Mouse (Mus musculus) layer of hippocampus, adult 9-10 months (tissue): ENCODE data around the gene E430018J23Rik.
"Not testable (repeated sequence)": the region's sequence is repeated elsewhere in the genome, so short reads cannot be mapped to it uniquely, and the experiment has no call there.

ENCODE experiments used
- DNase-seq: peaks from one replicate; pipeline ENCODE4 v3.0.0; 2022; ENCODE audit warnings: low spot score

E430018J23Rik gene

DNA sequence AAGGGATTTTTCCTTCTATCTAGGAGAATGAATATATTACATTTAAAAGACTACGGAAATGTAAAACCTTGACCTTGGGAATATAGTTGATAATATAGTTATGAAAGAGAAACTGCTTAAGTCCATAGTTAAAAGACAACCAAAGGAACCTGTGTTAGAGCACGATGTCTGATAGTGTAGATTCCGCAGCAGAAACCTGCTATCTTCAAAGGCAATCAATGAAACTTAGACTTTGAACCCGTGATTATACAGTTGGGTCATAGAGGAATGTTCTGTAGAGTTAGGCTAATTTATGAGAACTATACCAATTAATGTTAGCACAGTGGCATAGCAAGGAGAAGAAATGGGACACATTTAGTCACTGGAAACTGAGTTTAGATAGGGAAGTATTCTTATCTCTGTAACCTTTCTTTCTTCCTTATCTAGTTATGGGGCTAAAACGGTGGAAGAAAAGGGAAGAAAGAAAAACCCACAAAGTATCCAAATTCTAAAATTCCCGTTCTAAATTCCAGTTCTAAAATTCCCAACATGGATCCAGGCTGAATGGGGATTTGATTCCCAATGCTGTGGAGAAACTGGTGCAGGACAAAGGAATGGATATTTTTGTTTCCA lies 15.0 kb downstream of the E430018J23Rik start:
- DNase-seq: no peak

DNA sequence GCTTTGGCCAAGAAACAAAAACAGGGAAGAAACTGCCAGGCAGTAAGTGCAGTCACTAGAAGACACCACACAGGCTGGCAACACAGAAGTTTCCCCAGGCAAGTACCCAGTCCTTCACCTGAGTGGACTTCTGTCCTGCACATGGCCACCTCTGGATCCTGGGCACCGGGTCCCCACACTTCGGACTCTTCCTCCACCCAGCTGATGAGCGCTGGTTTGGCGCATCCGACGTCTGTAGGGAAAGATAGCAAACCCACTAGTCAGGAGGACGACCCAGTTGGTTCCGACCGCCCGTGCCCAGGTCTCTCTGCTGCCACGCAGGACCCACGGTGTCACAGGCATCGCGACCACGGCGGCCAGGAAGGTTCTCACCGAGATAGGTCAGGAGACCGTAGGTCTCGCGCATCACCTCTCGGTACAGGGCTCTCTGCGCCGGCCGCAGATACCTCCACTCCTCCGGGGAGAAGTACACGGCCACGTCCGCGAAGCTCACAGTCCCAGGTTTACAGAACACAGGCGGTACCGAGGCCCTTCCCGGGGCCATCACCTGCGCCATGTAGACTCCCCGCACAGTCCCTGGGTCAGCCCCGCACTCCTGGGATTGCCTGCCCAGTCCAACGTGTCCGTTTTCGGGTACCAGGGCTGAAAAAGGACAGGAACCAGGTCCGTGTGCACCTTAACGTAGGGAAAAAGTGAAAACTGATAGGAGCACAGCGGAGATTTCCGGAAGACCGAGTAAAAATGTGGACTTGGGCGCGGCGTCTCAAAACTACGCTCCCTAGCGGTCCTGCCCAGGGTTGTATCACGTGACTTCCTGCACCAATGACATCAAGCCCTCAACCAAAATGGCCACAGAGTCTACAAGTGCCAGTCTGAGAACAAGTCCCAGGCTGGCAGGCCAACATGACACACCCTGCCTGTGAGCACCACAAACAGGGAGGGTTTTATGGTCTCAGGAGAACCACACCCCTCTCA lies 17.9 kb downstream of the E430018J23Rik start, which contains the start of gene Zfp747:
Zfp747 (minus strand) TSS at position 780 of the 975 bp plus-strand sequence.
- DNase-seq: peak; percentile 96

DNA sequence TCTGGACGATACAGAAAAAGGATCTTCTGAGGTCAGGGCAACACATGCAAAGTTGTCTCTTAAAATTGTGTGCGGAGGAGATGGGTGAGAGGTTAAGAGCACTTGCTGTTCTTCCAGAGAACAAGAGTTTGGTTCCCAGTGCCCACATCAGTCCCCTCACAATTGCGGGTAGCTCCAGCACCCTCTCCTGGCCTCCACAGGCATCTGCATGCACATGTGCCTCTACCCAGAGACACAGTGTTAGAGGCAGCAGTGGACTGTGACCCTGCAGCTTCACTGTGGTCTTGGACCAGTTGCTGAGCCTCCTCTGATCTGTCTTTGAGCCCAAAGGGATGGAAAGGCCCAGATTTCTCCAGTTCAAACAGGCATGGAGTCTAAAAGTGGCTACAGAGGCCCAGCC lies 21.6 kb downstream of the E430018J23Rik start:
- not testable (repeated sequence) for DNase-seq

DNA sequence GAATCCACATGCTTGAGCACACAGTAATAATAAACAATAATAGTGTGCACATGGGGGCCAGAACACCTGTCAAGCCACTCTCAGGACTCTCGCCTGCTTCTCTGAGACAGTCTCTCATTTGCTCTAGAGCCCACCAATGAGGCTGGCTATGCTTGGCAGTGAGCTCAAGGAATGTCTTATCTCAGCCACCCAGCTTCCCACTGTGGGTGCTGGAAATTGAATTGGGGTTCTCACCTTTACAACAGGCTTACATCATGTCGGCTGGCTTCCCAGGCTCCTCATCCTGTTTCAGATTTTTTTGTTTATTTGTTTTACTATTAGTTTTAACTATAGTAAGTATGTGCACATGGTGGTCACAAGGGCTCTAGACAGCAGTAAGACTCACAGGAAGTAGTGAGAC lies 22.2 kb downstream of the E430018J23Rik start:
- DNase-seq: no peak

DNA sequence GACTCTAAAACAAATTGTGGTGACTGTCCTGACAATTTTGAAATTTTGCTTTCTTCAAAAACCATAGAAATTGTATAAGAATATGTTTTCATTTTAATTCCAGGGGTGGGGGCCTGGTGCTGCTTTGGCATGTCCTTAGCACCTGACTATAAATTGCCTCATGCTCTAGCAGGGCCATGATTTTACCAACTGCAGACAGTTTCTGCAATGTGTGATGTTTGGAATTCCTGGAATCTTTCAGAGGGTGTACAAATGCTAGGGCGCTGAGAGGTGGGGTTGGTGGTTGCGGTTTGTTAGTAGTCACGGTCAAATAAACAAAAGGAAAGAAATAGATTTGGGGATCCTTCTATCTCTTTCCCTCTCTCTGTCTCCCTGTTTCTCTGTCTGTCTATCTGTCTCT lies 27.2 kb downstream of the E430018J23Rik start:
- no peak for DNase-seq

DNA sequence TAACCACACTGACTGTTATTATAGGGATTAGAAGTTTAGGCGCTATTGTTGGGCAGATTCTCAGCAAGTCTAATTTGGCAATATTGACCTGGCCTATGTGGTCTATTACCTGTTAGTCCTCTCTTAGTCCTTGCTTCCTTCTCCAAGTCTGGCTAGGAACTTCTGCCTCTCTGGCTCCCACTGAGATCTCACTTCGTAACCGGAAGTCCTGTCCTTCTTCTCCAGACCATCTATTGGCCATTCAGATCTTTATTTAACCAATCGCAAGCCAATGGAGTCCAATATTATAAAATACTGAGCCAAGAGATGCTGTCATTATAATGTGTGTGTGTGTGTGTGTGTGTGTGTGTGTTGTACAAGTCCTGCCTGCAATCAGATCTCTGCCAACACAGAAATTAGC lies 29.3 kb downstream of the E430018J23Rik start:
- DNase-seq: no peak

DNA sequence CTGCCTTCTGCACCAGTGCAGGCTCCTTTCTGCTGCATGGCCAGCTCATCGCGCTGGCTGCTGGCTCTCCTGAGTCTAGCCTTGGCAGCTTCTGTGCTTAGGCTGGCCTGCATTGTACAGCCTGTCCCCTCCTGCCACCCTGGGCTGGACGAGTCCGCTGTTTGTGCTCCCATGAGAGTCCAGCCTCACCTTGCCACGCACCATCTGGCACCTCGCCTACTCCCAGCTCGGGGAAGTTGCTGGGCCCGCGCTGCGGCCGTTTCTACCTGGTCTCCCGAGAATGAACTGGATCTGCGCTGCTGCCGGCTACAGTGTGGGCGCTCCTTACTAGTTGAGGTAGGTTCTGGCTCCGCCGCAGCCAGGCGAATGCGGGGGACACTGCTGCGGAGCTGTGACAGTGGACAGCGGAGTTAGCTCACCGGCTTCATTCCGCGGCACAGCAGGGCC lies 29.9 kb downstream of the E430018J23Rik start:
- DNase-seq: no peak

DNA sequence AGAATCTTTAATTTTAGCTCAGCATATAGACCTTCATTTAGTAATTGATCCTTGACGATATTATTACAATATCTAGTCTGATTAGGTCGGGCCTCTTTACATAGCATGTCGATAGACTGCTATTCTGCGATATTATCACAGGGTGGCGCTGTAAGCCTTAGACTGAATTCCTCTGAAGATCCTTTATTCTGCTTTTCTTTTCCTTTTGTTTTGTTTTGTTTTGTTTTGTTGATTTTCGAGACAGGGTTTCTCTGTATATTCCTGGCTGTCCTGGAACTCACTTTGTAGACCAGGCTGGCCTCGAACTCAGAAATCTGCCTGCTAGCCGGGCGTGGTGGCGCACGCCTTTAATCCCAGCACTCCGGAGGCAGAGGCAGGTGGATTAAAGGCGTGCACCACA lies 31.0 kb downstream of the E430018J23Rik start:
- not testable (repeated sequence) for DNase-seq

DNA sequence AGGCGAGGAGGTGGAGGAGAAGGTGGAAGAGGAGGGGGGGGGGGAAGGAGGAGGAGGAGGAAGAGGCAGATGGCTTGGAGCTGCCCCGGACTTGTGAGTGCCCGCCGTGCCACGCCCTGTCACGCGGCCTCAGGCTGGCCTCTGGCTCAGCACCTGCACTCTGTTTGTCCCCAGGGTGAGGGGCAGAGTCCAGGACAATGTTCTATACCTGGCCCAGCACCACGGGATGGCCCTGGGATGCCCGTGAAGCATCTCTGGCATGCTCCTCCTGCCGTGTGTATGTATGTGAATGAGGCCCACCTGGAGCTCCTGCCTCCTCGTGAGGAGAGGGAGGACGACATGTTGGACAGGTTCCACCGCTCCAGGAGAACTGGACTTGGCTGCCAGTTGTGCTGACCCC lies 32.0 kb downstream of the E430018J23Rik start:
- no peak for DNase-seq

DNA sequence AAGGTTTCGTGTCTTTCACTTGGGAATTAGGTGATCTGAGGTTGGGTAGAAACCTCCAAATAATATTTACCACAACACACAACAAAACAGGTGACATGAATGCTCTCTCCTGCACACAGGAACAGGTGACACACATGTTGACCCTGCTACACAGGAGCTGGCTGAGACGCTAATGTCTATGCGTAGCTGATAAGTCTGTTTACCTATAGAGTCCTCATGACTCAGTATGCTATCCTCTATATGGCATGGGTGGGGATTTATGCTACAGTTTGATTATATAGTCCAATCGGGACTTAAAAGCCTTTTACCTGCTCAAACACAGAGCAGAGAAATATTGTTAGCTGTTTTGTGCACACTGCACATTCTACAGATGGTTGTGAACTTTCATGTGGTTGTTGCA lies 33.2 kb downstream of the E430018J23Rik start:
- DNase-seq: no peak

DNA sequence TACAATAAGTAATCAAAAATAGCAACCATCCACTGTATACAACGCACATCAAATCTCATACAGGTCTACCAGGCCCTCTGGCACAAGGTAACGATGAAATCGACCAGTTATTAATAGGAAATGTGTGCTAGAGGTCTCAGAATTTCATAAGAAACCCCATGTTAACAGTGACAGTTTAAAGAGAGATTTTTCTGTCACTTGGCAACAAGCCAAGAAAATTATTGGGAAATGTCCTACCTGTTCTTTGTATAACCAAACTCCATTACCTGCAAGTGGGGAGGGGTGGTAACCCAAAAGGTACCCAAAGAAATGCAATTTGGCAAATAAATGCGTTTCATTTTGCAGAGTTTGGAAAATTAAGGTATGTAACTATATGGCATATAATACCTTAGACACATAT lies 35.0 kb downstream of the E430018J23Rik start:
- no peak for DNase-seq

DNA sequence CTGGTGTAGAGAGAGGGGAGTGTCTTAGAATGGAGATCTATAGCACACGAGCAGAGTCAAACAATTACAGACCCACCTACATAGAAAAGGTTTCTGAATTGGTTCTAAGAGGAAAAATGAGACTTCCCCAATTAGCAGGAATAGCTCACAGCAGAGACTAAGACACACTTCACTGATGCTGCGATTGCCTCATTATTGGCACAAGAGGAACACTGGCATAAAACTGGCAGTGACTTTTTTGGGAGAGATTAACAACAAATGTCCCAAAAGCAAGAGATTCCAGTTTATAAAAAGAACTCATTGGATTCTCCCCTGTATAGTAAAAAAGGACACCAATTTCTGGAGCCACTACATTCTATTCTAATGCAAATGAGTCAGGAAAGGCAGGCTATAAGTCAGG lies 35.6 kb downstream of the E430018J23Rik start:
- no peak for DNase-seq

DNA sequence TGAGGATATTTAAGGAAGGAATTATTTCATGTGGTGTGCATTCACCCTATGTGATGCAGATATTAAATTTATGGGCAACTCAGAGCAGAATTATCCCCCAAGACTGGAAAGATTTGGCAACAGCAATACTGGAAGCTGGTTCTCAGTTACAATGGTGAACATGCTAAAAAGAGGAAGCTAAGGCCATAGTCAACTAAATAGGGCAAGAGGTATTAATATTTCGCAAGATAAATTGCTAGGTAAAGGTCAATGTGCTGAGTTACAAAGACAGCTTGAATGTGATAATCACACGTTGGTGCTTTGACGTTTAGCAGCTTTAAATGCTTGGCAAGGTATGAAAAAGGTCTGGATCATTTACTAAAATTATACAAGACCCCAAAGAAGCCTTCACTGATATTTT lies 37.6 kb downstream of the E430018J23Rik start:
- DNase-seq: no peak

DNA sequence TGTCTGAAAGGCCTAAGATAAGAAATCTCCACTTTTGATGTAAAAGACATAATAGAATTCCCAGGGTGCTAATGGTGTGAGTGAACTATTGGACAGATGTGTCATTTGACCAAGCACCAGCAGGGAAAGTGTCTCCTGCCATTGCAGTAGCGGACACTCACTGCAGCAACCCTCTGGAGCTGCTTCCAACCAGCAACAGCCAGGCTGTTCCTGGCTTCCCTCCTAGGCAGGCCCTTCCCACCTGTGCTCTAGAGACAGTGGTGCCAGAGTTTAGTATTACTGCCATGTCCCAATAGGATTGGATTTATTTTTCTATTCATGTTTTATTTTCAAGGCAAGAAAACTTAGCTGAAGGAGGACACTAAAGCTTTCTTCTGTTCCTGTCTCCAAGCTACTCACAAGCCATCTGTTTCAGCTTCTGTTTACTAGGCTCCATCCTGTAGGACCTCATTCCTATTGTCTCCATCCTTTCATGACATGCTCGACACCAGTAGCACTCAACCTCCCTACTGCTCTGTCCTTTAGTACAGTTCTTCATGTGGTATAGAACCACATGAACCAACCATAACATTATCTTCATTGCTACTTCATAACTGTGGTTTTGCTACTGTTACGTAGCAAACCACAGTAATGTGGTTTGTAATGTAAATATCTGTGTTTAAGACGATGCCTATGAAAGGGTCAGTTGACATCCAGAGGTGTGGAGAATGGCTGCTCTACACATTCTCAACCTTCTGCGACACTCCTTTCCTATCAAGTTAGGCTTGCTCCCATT lies 42.0 kb downstream of the E430018J23Rik start:
- DNase-seq: no peak

DNA sequence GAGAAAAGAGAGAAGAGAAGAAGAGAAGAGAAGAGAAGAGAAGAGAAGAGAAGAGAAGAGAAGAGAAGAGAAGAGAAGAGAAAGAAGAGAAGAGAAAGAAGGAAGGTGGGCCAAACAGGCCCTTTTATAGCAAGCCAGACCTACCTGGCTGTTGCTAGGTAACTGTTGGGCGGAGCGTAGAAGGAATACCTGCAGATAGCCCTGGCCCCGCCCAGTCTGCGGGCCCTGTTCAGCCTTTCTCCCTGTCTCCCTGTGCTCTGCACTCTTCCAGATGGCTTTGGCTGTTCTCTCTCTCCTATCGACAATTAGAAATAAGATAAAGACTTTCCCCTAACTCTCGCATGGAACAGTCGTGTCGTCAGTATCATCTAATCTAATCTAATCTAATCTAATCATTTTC lies 46.8 kb downstream of the E430018J23Rik start:
- DNase-seq: no peak

DNA sequence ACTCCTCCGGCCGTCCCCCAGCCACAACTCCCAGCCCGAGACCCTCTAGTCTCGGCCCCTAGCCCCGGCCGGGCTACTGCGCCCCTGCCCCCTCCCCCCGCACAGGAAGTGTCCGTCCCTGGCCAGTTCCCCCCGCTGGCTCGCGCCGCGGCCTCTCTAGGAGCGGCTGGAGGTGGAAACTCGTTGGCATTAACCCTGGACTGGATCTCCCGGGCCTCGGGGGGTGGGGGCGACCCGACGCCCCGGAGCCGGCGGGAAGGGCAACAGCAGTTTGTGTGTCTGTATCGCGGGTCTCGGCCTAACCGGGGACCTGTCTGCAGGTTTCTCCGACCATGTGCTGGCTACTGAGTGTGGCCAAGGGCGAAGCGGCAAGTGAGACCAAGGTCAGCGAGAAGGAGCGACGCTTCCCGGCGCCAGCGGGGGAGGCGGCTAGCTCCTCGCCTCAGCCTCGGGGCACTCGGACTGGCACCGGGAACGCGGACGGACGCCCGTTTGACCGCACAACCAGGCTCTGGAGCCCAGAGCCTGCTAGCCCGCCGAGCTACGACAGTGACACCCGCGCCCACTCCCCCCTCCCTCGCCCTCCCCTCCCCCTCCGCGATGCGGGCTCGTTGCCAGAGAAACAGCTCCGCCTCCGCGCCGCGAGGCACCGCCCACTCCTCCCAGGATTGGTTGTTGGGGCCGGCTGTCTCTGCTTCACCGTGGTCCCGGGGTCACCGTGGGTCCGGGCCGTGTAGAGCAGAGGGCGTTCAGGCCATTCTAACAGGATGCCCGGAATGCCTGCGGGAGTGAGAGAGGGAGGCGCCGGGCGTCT lies 47.7 kb downstream of the E430018J23Rik start, which contains the start of gene Zfp768:
Zfp768 (minus strand) TSS at position 78 of the 814 bp plus-strand sequence.
- DNase-seq: peak; percentile 72

DNA sequence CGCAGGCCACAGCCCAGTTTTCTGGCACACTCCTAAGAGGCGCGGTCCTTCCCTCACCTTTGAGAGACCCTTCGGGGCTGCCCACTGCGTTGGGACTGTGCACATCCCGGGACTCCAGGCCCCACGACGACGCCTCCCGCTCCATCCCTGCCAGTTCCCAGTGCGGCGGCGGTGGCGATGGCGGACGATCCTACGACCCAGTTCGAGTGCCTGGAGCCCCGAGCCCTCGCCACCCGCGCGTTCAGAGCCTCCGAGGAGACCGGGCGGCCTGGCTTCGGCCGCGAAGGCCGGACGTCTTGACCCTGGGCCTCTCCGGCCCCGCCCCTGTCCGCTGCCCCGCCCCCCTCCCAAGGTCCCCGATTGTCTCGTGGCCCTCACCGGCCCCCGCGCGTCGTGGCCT lies 48.3 kb downstream of the E430018J23Rik start:
- DNase-seq: no peak

DNA sequence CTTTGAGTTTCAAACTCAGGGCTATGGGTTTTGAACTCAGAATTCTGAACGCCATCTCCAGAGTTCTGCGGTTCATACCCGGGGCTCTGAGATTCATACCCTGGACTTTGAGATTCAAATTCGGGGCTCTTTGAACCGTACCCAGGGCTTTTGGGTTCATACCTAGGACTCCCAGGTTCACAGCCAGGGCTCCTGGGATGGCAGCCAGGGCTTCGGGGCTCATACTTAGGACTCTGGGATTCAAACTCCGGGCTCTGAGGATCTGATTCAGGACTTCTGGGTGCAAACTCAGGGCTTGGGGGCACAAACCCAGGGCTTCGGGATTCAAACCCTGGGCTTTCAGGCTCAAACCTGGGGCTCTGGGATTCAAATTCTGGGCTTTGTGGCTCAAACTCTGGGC lies 49.1 kb downstream of the E430018J23Rik start:
- DNase-seq: no peak

DNA sequence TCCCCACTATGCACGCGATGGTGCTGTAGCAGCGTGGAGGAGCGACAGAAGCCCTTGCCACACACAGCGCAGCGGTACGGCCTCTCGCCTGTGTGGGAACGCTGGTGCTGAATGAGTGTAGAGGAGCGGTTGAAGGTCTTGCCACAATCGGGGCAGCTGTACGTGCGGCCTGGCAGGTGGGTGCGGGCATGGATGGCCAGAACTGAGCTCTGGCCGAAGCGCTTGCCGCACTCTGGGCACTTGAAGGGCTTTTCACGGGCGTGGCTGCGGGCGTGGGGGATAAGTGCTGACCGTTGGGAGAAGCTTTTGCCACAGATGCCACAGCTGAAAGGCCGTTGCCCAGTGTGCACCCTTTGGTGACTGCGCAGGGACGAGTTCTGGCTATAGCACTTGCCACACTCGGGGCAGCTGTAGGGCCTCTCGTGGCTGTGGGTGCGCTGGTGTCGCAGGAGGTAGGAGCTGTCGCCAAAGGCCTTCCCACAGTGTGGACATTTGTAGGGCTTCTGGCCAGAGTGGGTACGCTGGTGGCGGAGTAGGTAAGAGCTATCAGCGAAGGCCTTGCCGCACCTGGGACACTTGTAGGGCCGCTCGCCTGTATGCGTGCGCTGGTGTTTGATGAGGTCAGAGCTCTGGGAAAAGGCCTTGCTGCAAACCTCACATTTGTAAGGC lies 49.9 kb downstream of the E430018J23Rik start:
- DNase-seq: no peak

DNA sequence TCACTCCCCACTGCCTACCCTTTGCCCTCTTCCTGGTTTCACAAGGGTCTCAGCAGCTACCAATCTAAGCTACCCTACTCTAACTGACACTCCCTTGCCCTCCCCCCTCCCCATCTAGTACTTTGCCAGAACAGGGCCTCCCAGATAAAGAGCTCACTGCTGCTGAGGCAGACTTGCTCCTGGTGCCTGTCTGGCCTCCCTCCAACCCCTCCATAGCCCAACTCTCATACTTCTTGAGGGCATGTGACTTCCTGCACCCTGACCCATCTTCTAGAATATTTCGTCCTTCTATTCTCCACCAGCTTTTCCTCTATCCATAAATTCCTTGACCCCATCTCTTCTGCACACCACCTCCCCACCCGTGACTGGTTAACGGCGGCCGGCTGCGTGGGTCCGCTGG lies 50.5 kb downstream of the E430018J23Rik start:
- no peak for DNase-seq

DNA sequence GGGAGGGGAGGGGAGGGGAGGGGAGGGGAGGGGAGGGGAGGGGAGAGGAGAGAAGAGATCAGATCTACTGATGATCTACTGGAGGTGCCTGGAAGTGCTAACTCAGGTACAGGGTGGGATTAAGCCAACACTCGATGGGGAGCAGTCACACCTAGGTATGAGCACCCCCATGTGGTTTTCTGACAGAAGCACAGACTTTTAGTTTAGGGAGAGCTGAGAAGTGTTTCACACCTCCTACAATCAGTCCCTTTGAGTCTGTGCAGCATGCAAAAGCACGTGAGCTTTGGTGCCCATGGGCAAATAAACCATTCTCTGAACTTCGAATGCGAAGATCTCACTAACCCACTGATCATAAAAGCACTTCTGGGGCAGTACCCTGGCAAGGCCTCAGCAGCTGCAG lies 51.1 kb downstream of the E430018J23Rik start:
- no peak for DNase-seq
